Mouse (Mus musculus): Measurements from ENCODE around the gene Plekha7.

DNA sequence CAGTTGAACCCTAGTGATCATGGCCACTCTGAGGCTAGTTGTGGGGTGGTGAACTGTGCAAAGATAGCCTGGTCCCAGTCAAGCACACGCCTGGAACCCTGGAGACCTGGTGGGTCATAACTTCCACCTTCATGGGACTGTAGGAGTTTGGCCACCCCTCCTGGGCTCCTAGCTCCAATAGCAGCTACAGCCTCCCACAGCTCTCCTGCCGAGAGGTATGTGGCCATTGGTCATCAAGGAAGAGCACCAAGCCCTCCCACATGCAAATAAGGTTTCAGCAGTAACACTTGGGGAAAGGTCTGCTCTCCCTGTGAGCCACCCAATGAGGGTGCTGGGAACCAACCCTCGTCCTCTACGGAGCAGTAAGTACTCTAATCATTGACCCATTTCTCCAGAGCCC is 55.7 kb downstream of the Plekha7 start:
- TF ChIP-seq CTCF (IDR thresholded peaks at IDR 0.05; ENCODE audit: low read depth) (no peak), EP300 (IDR thresholded peaks at IDR 0.05; ENCODE audit: low read depth) (no peak)

All from heart, postnatal 0 days (tissue).